Mouse (Mus musculus) retina, postnatal 1 day (tissue): ENCODE data around the gene Ptprm.

Experiments
- DNase-seq: peaks from one replicate; pipeline ENCODE4 v3.0.0-alpha.2; 2012

The Ptprm gene

GRCm38 (mm10) chr17:66637951-66638722 is 716.1 kb downstream of the Ptprm start:
- no peak for DNase-seq

- DNase-seq = peak; percentile 8
These were observed 734.1 kb downstream of the Ptprm start for GRCm38 (mm10) chr17:66619996-66620656.

GRCm38 (mm10) chr17:66619255-66619826 is 734.9 kb downstream of the Ptprm start:
- DNase-seq = no peak
